In the genomic region with DNA sequence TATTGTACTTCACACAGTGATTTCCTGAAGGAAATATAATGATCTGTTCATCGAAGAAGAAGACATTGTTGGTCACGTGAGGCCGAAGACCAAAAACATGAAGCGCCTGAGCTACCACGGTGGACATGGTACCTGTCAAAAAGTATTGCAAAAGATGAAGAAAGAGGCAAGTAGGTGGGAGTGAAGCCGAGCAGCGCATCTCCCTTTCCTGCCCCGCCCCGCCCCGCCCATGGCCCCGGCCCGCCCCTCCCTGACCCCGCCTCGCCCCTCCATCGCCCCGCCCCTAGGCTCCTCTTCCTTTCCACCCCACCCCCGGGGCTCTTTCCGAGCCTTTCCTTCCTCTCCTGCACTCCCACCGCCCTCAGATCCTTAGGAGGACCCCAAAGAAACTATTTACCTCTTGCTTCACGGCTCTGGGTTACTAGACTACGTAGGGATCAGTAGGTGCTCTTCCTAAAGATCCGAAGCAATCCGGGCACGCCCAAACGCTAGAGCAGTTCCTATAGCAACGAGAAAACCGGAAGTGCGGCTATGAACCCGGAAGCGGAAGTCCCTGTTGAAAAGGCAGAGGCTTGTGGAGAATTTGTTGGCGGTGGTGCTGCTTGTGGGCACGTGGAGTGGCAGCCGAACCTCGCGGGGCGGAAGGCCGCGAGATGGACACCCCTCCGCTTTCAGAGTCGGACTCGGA, we compare ENCODE assay signal across 8 mouse cellular contexts. TPM values are rescaled to one million over a fixed set of nuclear protein-coding genes. Genes with fewer than 3 reads are reported as not detected.
DNase-seq lines count a peak whose midpoint lies in the region; ATAC-seq and TF ChIP-seq lines count a peak whose summit lies in the region.

Gene Cfap57, minus strand, starts transcription at position 499 of the 688 bp plus-strand sequence.
Gene Ebna1bp2, plus strand, starts transcription at position 521 of the 688 bp plus-strand sequence.

- TF ChIP-seq EP300 in CH12.LX (IDR thresholded peaks at IDR 0.05; ENCODE audit: low read length) = no peak
- TF ChIP-seq EP300 in heart, postnatal 0 days (IDR thresholded peaks at IDR 0.05; ENCODE audit: low read depth) = no peak

- peak within 1 kb of the TSS; percentile 78 to 97 (median 93) for H3K4me3 ChIP-seq in CH12.LX (replicated peaks in 1 of 3; ENCODE audit: low read depth in 2 of 3, low read length in 2 of 3, poor library complexity in 1 of 3)
- peak within 1 kb of the TSS; percentile 81 for H3K4me3 ChIP-seq in forebrain, embryonic 11.5 days (ENCODE audit: low read depth, low read length)
- peak within 1 kb of the TSS; percentile 66 for H3K4me3 ChIP-seq in heart, postnatal 0 days (ENCODE audit: low read depth, low read length)
- peak within 1 kb of the TSS; percentile 85 for H3K4me3 ChIP-seq in liver, embryonic 16.5 days (ENCODE audit: low read depth, low read length)
- peak within 1 kb of the TSS; percentile 86 for H3K4me3 ChIP-seq in neural tube, embryonic 13.5 days
- H3K4me3 ChIP-seq in testis, adult 2 months (ENCODE audit: control insufficient read depth, low read depth, low read length) = peak within 1 kb of the TSS; percentile 89

- peaks cover 22% of the 10 kb centered on the region for H3K9me3 ChIP-seq in CH12.LX (replicated peaks; ENCODE audit: low read length)
- H3K9me3 ChIP-seq in forebrain, embryonic 11.5 days (ENCODE audit: control insufficient read depth, low read length) = no peaks in the 10 kb centered on the region
- no peaks in the 10 kb centered on the region for H3K9me3 ChIP-seq in heart, postnatal 0 days (replicated peaks; ENCODE audit: control insufficient read depth, low read length)
- H3K9me3 ChIP-seq in liver, embryonic 16.5 days (replicated peaks; ENCODE audit: control insufficient read depth, low read length) = no peaks in the 10 kb centered on the region
- H3K9me3 ChIP-seq in neural tube, embryonic 13.5 days = peaks cover 8% of the 10 kb centered on the region; the same call in 1 of the 2 replicates

- peak; percentile 91 for ATAC-seq in forebrain, embryonic 11.5 days (replicated peaks; ENCODE audit: low FRiP score)
- peak; percentile 92 for ATAC-seq in heart, postnatal 0 days (ENCODE audit: insufficient read depth, low read depth)
- peak; percentile 86 for ATAC-seq in liver, embryonic 16.5 days (ENCODE audit: low read depth)
- ATAC-seq in neural tube, embryonic 13.5 days (ENCODE audit: low read depth) = peak; percentile 94

- peaks cover 24% of the 10 kb centered on the region for H3K79me2 ChIP-seq in CH12.LX (replicated peaks; ENCODE audit: control insufficient read depth, extremely low read depth, insufficient read depth, poor library complexity, severe bottlenecking)

- TF ChIP-seq CTCF in CH12.LX (conservative IDR thresholded peaks at IDR 0.05 in 1 of 2, IDR thresholded peaks at IDR 0.05 in 1 of 2; ENCODE audit: low read depth in 2 of 2, low read length in 2 of 2) = no peak
- TF ChIP-seq CTCF in heart, postnatal 0 days (IDR thresholded peaks at IDR 0.05; ENCODE audit: low read depth) = no peak
- TF ChIP-seq CTCF in testis, adult 2 months (IDR thresholded peaks at IDR 0.05; ENCODE audit: control insufficient read depth, insufficient read depth, insufficient replicate concordance, low read depth, low read length) = no peak

- peak within 1 kb of the TSS; percentile 70 for H3K9ac ChIP-seq in CH12.LX (ENCODE audit: insufficient read depth, low read depth)
- peak within 1 kb of the TSS; percentile 70 for H3K9ac ChIP-seq in forebrain, embryonic 11.5 days (ENCODE audit: low read length)
- peak within 1 kb of the TSS; percentile 50 for H3K9ac ChIP-seq in heart, postnatal 0 days (replicated peaks; ENCODE audit: low read depth, low read length)
- peak within 1 kb of the TSS; percentile 74 for H3K9ac ChIP-seq in liver, embryonic 16.5 days (ENCODE audit: low read depth, low read length)
- peak within 1 kb of the TSS; percentile 83 for H3K9ac ChIP-seq in neural tube, embryonic 13.5 days

- H3K27ac ChIP-seq in CH12.LX (ENCODE audit: insufficient read depth, low read depth) = 0 out of 2 replicates have a peak within 1 kb of the TSS, but pooled peaks have one; percentile 11
- no peak within 1 kb of the TSS for H3K27ac ChIP-seq in forebrain, embryonic 11.5 days (ENCODE audit: low read depth, low read length)
- no peak within 1 kb of the TSS for H3K27ac ChIP-seq in heart, postnatal 0 days (ENCODE audit: low read depth)
- no peak within 1 kb of the TSS for H3K27ac ChIP-seq in liver, embryonic 16.5 days (ENCODE audit: low read length)
- no peak within 1 kb of the TSS for H3K27ac ChIP-seq in neural tube, embryonic 13.5 days (replicated peaks)
- peak within 1 kb of the TSS; percentile 62 for H3K27ac ChIP-seq in testis, adult 2 months (ENCODE audit: control insufficient read depth, insufficient read depth, low read depth, low read length)

- TF ChIP-seq RAD21 in CH12.LX (IDR thresholded peaks at IDR 0.05; ENCODE audit: low read depth, low read length) = no peak

- peaks cover 15% of the 10 kb centered on the region for H3K27me3 ChIP-seq in CH12.LX (replicated peaks)
- no peaks in the 10 kb centered on the region for H3K27me3 ChIP-seq in forebrain, embryonic 11.5 days (ENCODE audit: control insufficient read depth, insufficient read depth, low read length)
- no peaks in the 10 kb centered on the region for H3K27me3 ChIP-seq in heart, postnatal 0 days (ENCODE audit: control insufficient read depth, insufficient read depth, low read length)
- no peaks in the 10 kb centered on the region for H3K27me3 ChIP-seq in liver, embryonic 16.5 days (ENCODE audit: control insufficient read depth, insufficient read depth, low read depth, low read length)
- H3K27me3 ChIP-seq in neural tube, embryonic 13.5 days = 0 out of 2 replicates have a peak, but pooled peaks cover 4% of the 10 kb centered on the region
- no peaks in the 10 kb centered on the region for H3K27me3 ChIP-seq in testis, adult 2 months (ENCODE audit: control insufficient read depth, insufficient read depth, low read length)

- peak; percentile 96 for DNase-seq in CH12.LX (ENCODE audit: extremely low read depth)
- peak; percentile 94 for DNase-seq in c-Kit-positive CD71-positive TER-119-negative erythroid progenitor cells, embryonic 14.5 days (ENCODE audit: low read depth)
- peak; percentile 90 for DNase-seq in forebrain, embryonic 11.5 days (ENCODE audit: low spot score)
- DNase-seq in heart, postnatal 0 days (ENCODE audit: low spot score) = peak; percentile 90
- peak; percentile 90 to 93 for DNase-seq in kidney, postnatal 4 days

- in situ Hi-C loops in CH12.LX (cut with MboI; ENCODE audit: low pct_ligation_motif_present, low pct_unique_long_range_greater_than_20kb, low sequenced_read_pairs) = no loop called here

- peak within 1 kb of the TSS; percentile 99 for H3K4me2 ChIP-seq in CH12.LX (ENCODE audit: insufficient read depth, low read depth, poor library complexity, severe bottlenecking)
- peak within 1 kb of the TSS; percentile 91 for H3K4me2 ChIP-seq in forebrain, embryonic 11.5 days (ENCODE audit: low read depth, low read length, severe bottlenecking)
- H3K4me2 ChIP-seq in heart, postnatal 0 days (ENCODE audit: low read depth, low read length) = peak within 1 kb of the TSS; percentile 82
- peak within 1 kb of the TSS; percentile 93 for H3K4me2 ChIP-seq in liver, embryonic 16.5 days (ENCODE audit: low read depth, low read length)
- H3K4me2 ChIP-seq in neural tube, embryonic 13.5 days = peak within 1 kb of the TSS; percentile 99

- peaks cover 26 to 28% of the 10 kb centered on the region in 2 experiments for H3K36me3 ChIP-seq in CH12.LX (replicated peaks in 1 of 2; ENCODE audit: control insufficient read depth in 1 of 2, insufficient read depth in 1 of 2, low read length in 1 of 2)
- peaks cover 9% of the 10 kb centered on the region; the same call in 1 of the 2 replicates for H3K36me3 ChIP-seq in forebrain, embryonic 11.5 days (ENCODE audit: control insufficient read depth, insufficient read depth, low read length)
- peaks cover 26% of the 10 kb centered on the region for H3K36me3 ChIP-seq in heart, postnatal 0 days (replicated peaks; ENCODE audit: control insufficient read depth, insufficient read depth, low read length)
- peaks cover 13% of the 10 kb centered on the region for H3K36me3 ChIP-seq in liver, embryonic 16.5 days (ENCODE audit: control insufficient read depth, insufficient read depth)
- peaks cover 28% of the 10 kb centered on the region for H3K36me3 ChIP-seq in neural tube, embryonic 13.5 days
- H3K36me3 ChIP-seq in testis, adult 2 months (ENCODE audit: control insufficient read depth, insufficient read depth, low read length) = no peaks in the 10 kb centered on the region

- WGBS in forebrain, embryonic 11.5 days = 1% methylated on average over 35 of the region's 41 CpGs
- WGBS in heart, postnatal 0 days = 1% methylated on average over 41 of the region's 41 CpGs
- WGBS in liver, embryonic 16.5 days (ENCODE audit: insufficient replicate concordance) = under 1% methylated on average over 39 of the region's 41 CpGs
- under 1% methylated on average over 40 of the region's 41 CpGs for WGBS in neural tube, embryonic 13.5 days

- dilution Hi-C loops in CH12.LX (cut with MboI; ENCODE audit: extremely low pct_ligation_motif_present, extremely low pct_unique_long_range_greater_than_20kb, low sequenced_read_pairs) = no loop called here

- H3K4me1 ChIP-seq in CH12.LX (ENCODE audit: control insufficient read depth in 1 of 2, insufficient read depth in 2 of 2) = peaks cover 5 to 11% of the 10 kb centered on the region in 2 experiments
- peaks cover 5% of the 10 kb centered on the region for H3K4me1 ChIP-seq in forebrain, embryonic 11.5 days (replicated peaks; ENCODE audit: control insufficient read depth, insufficient read depth, low read length)
- peaks cover 11% of the 10 kb centered on the region for H3K4me1 ChIP-seq in heart, postnatal 0 days (ENCODE audit: control insufficient read depth, insufficient read depth)
- H3K4me1 ChIP-seq in liver, embryonic 16.5 days (ENCODE audit: control insufficient read depth, low read depth, low read length) = peaks cover 14% of the 10 kb centered on the region
- peaks cover 12% of the 10 kb centered on the region for H3K4me1 ChIP-seq in neural tube, embryonic 13.5 days (replicated peaks)
- peaks cover 5% of the 10 kb centered on the region for H3K4me1 ChIP-seq in testis, adult 2 months (ENCODE audit: control insufficient read depth, insufficient read depth, low read length)

- TF ChIP-seq POLR2A in CH12.LX (IDR thresholded peaks at IDR 0.05; ENCODE audit: low read depth, low read length) = peak; percentile 90
- peak; percentile 28; the same call in 1 of the 2 replicates for TF ChIP-seq POLR2A in testis, adult 2 months (IDR thresholded peaks at IDR 0.05; ENCODE audit: control insufficient read depth, low read depth, low read length)

RNA-seq across cellular contexts. Expression of gene Cfap57, which starts in this region (rescaled TPM):
- total RNA-seq in CH12.LX (2012; rRNA removed) (not detected in 2 replicates), CH12.LX (2014; rRNA removed) (not detected in 2 replicates)
- polyA plus RNA-seq in CH12.LX (2012; ENCODE audit: insufficient read length, low read depth) = not detected in 2 replicates
- 0.80 and 0.83 TPM in 2 replicates for polyA plus RNA-seq in forebrain, embryonic 11.5 days (2014; fragmentation: Nextera tagmentation; extraction: Ambion mirVana)
- total RNA-seq in heart, postnatal 0 days (2014; rRNA removed; ENCODE audit: low replicate concordance) = 0.12 TPM in 1 of 2 replicates, not detected in the other
- 0.07 and 0.11 TPM in 2 replicates for polyA plus RNA-seq in heart, postnatal 0 days (2015; fragmentation: Nextera tagmentation; extraction: Ambion mirVana)
- 0.74 and 0.91 TPM in 2 replicates for polyA plus RNA-seq in liver, embryonic 16.5 days (2015; fragmentation: Nextera tagmentation; extraction: Ambion mirVana)
- 0.96 and 1.8 TPM in 2 replicates for polyA plus RNA-seq in neural tube, embryonic 13.5 days (2015; fragmentation: Nextera tagmentation; extraction: Ambion mirVana)
- 53.3 and 55.1 TPM in 2 replicates for polyA plus RNA-seq in testis, adult 2 months (2012; rRNA removed)

RNA-seq across cellular contexts. Expression of gene Ebna1bp2, which starts in this region (rescaled TPM):
- total RNA-seq in CH12.LX (2012; rRNA removed) = 167 and 209 TPM in 2 replicates
- total RNA-seq in CH12.LX (2014; rRNA removed) = 271 and 276 TPM in 2 replicates
- polyA plus RNA-seq in CH12.LX (2012; ENCODE audit: insufficient read length, low read depth) = 257 and 309 TPM in 2 replicates
- 181 and 183 TPM in 2 replicates for polyA plus RNA-seq in forebrain, embryonic 11.5 days (2014; fragmentation: Nextera tagmentation; extraction: Ambion mirVana)
- 5.9 and 49.2 TPM in 2 replicates for total RNA-seq in heart, postnatal 0 days (2014; rRNA removed; ENCODE audit: low replicate concordance)
- 64.4 and 68.9 TPM in 2 replicates for polyA plus RNA-seq in heart, postnatal 0 days (2015; fragmentation: Nextera tagmentation; extraction: Ambion mirVana)
- 55.9 and 58.3 TPM in 2 replicates for polyA plus RNA-seq in liver, embryonic 16.5 days (2015; fragmentation: Nextera tagmentation; extraction: Ambion mirVana)
- polyA plus RNA-seq in neural tube, embryonic 13.5 days (2015; fragmentation: Nextera tagmentation; extraction: Ambion mirVana) = 108 and 129 TPM in 2 replicates
- 45.0 and 46.4 TPM in 2 replicates for polyA plus RNA-seq in testis, adult 2 months (2012; rRNA removed)

Comparison
In these comparisons a context has a peak if more than half of its experiments do, and no peak if none do; other contexts are left out.
1. RNA of gene Cfap57 (polyA plus RNA-seq): 53.3 to 55.1 TPM in testis, adult 2 months; 0.96 to 1.8 TPM in neural tube, embryonic 13.5 days, 0.80 to 0.83 TPM in forebrain, embryonic 11.5 days, 0.74 to 0.91 TPM in liver, embryonic 16.5 days, 0.07 to 0.11 TPM in heart, postnatal 0 days and not detected in CH12.LX; every median in the first group is over 10 times any median in the second.
2. H3K27ac ChIP-seq: peak in CH12.LX (single experiment) and testis, adult 2 months (single experiment); none in forebrain, embryonic 11.5 days (single experiment), heart, postnatal 0 days (single experiment), liver, embryonic 16.5 days (single experiment) and neural tube, embryonic 13.5 days (single experiment).
3. Peak in every context shown above with its lines, with median percentiles within 50 percentile points of each other: DNase-seq, H3K4me2 ChIP-seq, H3K4me3 ChIP-seq, H3K9ac ChIP-seq and ATAC-seq.